Mouse (Mus musculus) thymus, postnatal 36 days (tissue): ENCODE data around the gene Dnttip1.
A peak's percentile ranks its signal among the peaks of the same experiment; 100 is the strongest.

Source experiments
- DNase-seq, 2 experiments: peaks; one replicate each; pipeline ENCODE4 v3.0.0; 2022; ENCODE audit warnings: mixed read lengths in 2 of 2

Gene Dnttip1

GRCm38 (mm10) chr2:164754800-164755199, 9.0 kb downstream of the Dnttip1 start:
- DNase-seq: no peak

GRCm38 (mm10) chr2:164757841-164758240, 12.1 kb downstream of the Dnttip1 start:
- DNase-seq: no peak

- DNase-seq: no peak
Observed at GRCm38 (mm10) chr2:164758692-164759091, 12.9 kb downstream of the Dnttip1 start.

GRCm38 (mm10) chr2:164760059-164760833, 14.5 kb downstream of the Dnttip1 start:
- DNase-seq: no peak

GRCm38 (mm10) chr2:164761502-164761901, 15.7 kb downstream of the Dnttip1 start:
- DNase-seq: no peak

- DNase-seq: no peak
Observed at GRCm38 (mm10) chr2:164761971-164762370, 16.2 kb downstream of the Dnttip1 start.

- DNase-seq: no peak
Observed at GRCm38 (mm10) chr2:164762593-164762992, 16.8 kb downstream of the Dnttip1 start.

GRCm38 (mm10) chr2:164765841-164766240, 20.1 kb downstream of the Dnttip1 start:
- no peak for DNase-seq

- DNase-seq: no peak
Observed at GRCm38 (mm10) chr2:164767812-164768540, 22.2 kb downstream of the Dnttip1 start.

- peak; percentile 95 to 97 for DNase-seq
Observed at GRCm38 (mm10) chr2:164769258-164770037, 23.7 kb downstream of the Dnttip1 start, which contains the start of gene Ube2c. Gene Ube2c (plus strand): TSS chr2:164769898.

GRCm38 (mm10) chr2:164770279-164770678, 24.5 kb downstream of the Dnttip1 start:
- no peak for DNase-seq

- no peak for DNase-seq
Observed at GRCm38 (mm10) chr2:164771123-164771522, 25.3 kb downstream of the Dnttip1 start.

GRCm38 (mm10) chr2:164773229-164773988, 27.6 kb downstream of the Dnttip1 start:
- DNase-seq: no peak

- no peak for DNase-seq
Observed at GRCm38 (mm10) chr2:164773989-164774364, 28.2 kb downstream of the Dnttip1 start.

- no peak for DNase-seq
Observed at GRCm38 (mm10) chr2:164776130-164776529, 30.3 kb downstream of the Dnttip1 start.

- DNase-seq: no peak
Observed at GRCm38 (mm10) chr2:164776801-164777200, 31.0 kb downstream of the Dnttip1 start.

GRCm38 (mm10) chr2:164777246-164778014, 31.6 kb downstream of the Dnttip1 start:
- no peak for DNase-seq

GRCm38 (mm10) chr2:164778015-164778287, 32.2 kb downstream of the Dnttip1 start:
- no peak for DNase-seq

GRCm38 (mm10) chr2:164778809-164779208, 33.0 kb downstream of the Dnttip1 start:
- DNase-seq: no peak

- DNase-seq: no peak
Observed at GRCm38 (mm10) chr2:164779481-164780086, 33.8 kb downstream of the Dnttip1 start, which contains the start of gene Tnnc2. Gene Tnnc2 (minus strand): TSS chr2:164779967.

- no peak for DNase-seq
Observed at GRCm38 (mm10) chr2:164781876-164782275, 36.1 kb downstream of the Dnttip1 start.
